ENCODE assay signal across 23 mouse cellular contexts in the genomic region with DNA sequence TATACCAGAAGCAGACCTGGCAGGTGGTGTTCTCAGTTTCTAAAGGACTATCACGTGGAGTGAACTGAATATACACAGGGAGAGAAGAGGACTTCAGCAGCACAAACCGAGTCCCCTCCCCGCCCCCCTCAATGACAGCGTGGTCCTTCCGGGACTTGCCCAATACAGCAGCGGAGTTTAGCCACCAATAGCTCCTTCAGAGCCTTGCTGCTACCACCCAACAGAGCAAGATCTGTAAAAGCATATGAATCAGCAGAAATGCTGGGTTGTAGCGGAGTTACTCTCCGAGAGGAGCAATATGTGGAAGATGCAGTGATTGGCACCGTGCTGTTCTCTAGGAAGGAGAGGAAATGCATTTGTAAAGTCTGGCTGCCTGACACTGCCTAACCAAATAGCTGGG.
DNase-seq lines count a peak whose midpoint lies in the region; ATAC-seq and TF ChIP-seq lines count a peak whose summit lies in the region.
"Had no signal": no experiment of that assay in that cellular context is flagged by ENCODE, and none has a peak within 500 bp of the region (broad histone marks: within the 10 kb centered on the region; RNA-seq: fewer than 3 reads in every experiment).

No protein-coding gene starts in this region.

- 0 out of 2 replicates have a peak overlapping the region, but pooled peaks have one; percentile 11 for H3K27ac ChIP-seq in intestine, embryonic 16.5 days (ENCODE audit: low read length)
- H3K27ac ChIP-seq in intestine, postnatal 0 days (ENCODE audit: low read depth, low read length) = no peak overlapping the region
- H3K27ac ChIP-seq in lung, embryonic 15.5 days = peak overlapping the region; percentile 86
- H3K27ac ChIP-seq: embryonic facial prominence, embryonic 10.5 days; heart, adult 2 months; hindbrain, embryonic 10.5 days; hindbrain, postnatal 0 days; left cerebral cortex, adult 2 months; neural tube, embryonic 15.5 days had no signal

- DNase-seq in adrenal gland, adult (ENCODE audit: inconsistent age in 2 of 2, low spot score in 1 of 2) = peak; percentile 27 to 41
- no peak for DNase-seq in adrenal gland, adult 8-10 months
- DNase-seq in lung, adult 18-20 months = no peak
- no peak for DNase-seq in cerebellum, postnatal 25 days
- DNase-seq: cerebellum, adult 8-10 months; gastrocnemius, postnatal 10 days; heart, adult 2 months; kidney, postnatal 36 days; layer of hippocampus, adult 9-11 months; left cerebral cortex, postnatal 4 days; liver; spleen, adult 18-20 months; thymus, postnatal 14 days had no signal

- no peak overlapping the region for H3K9ac ChIP-seq in intestine, embryonic 16.5 days (ENCODE audit: low read depth, low read length)
- no peak overlapping the region for H3K9ac ChIP-seq in intestine, postnatal 0 days (ENCODE audit: low read depth, low read length)
- no peak overlapping the region for H3K9ac ChIP-seq in lung, embryonic 15.5 days
- H3K9ac ChIP-seq: neural tube, embryonic 15.5 days had no signal

- H3K9me3 ChIP-seq in intestine, embryonic 16.5 days (ENCODE audit: control insufficient read depth, low read length) = no peaks in the 10 kb centered on the region
- H3K9me3 ChIP-seq in intestine, postnatal 0 days (ENCODE audit: control insufficient read depth) = no peaks in the 10 kb centered on the region
- H3K9me3 ChIP-seq in lung, embryonic 15.5 days = no peaks in the 10 kb centered on the region
- H3K9me3 ChIP-seq: embryonic facial prominence, embryonic 10.5 days; hindbrain, embryonic 10.5 days; neural tube, embryonic 15.5 days had no signal

- no peaks in the 10 kb centered on the region for H3K27me3 ChIP-seq in intestine, embryonic 16.5 days (replicated peaks; ENCODE audit: control insufficient read depth, insufficient read depth, low read length)
- H3K27me3 ChIP-seq in intestine, postnatal 0 days (replicated peaks; ENCODE audit: control insufficient read depth, insufficient read depth, low read length) = no peaks in the 10 kb centered on the region
- no peaks in the 10 kb centered on the region for H3K27me3 ChIP-seq in lung, embryonic 15.5 days
- H3K27me3 ChIP-seq: neural tube, embryonic 15.5 days had no signal

- TF ChIP-seq CTCF in intestine, postnatal 0 days (IDR thresholded peaks at IDR 0.05; ENCODE audit: low read depth) = no peak

- peaks cover 24% of the 10 kb centered on the region for H3K4me1 ChIP-seq in intestine, embryonic 16.5 days (ENCODE audit: control insufficient read depth, insufficient read depth, low read length)
- H3K4me1 ChIP-seq in intestine, postnatal 0 days (replicated peaks; ENCODE audit: control insufficient read depth, insufficient read depth, low read length) = no peaks in the 10 kb centered on the region
- H3K4me1 ChIP-seq in lung, embryonic 15.5 days = peaks cover 48% of the 10 kb centered on the region

- 65% methylated on average over 9 of the region's 9 CpGs for WGBS in intestine, embryonic 16.5 days
- 77% methylated on average over 9 of the region's 9 CpGs for WGBS in intestine, postnatal 0 days
- WGBS in lung, embryonic 15.5 days = 44% methylated on average over 9 of the region's 9 CpGs

- no peak for ATAC-seq in intestine, embryonic 16.5 days
- no peak for ATAC-seq in intestine, postnatal 0 days
- no peak for ATAC-seq in lung, embryonic 15.5 days (ENCODE audit: borderline replicate concordance, extremely low read depth, low FRiP score, low TSS enrichment)
- ATAC-seq in megakaryocyte progenitor cell, adult 5-6 weeks (replicated peaks; ENCODE audit: poor library complexity) = peak; percentile 65
- ATAC-seq: hindbrain, postnatal 0 days; midbrain, embryonic 16.5 days had no signal

- no peak overlapping the region for H3K4me2 ChIP-seq in intestine, embryonic 16.5 days (ENCODE audit: low read depth, low read length)
- no peak overlapping the region for H3K4me2 ChIP-seq in intestine, postnatal 0 days (replicated peaks; ENCODE audit: low read depth)
- H3K4me2 ChIP-seq in lung, embryonic 15.5 days = no peak overlapping the region
- H3K4me2 ChIP-seq: neural tube, embryonic 15.5 days had no signal

- H3K36me3 ChIP-seq in intestine, embryonic 16.5 days (ENCODE audit: control insufficient read depth, insufficient read depth, low read length) = no peaks in the 10 kb centered on the region
- no peaks in the 10 kb centered on the region for H3K36me3 ChIP-seq in intestine, postnatal 0 days (ENCODE audit: control insufficient read depth, insufficient read depth)
- H3K36me3 ChIP-seq in lung, embryonic 15.5 days = no peaks in the 10 kb centered on the region
- H3K36me3 ChIP-seq: embryonic facial prominence, embryonic 10.5 days; hindbrain, embryonic 10.5 days; neural tube, embryonic 15.5 days had no signal

- no peak overlapping the region for H3K4me3 ChIP-seq in intestine, embryonic 16.5 days (ENCODE audit: low read length)
- no peak overlapping the region for H3K4me3 ChIP-seq in intestine, postnatal 0 days (ENCODE audit: low read depth, low read length)
- no peak overlapping the region for H3K4me3 ChIP-seq in lung, embryonic 15.5 days
- H3K4me3 ChIP-seq: embryonic facial prominence, embryonic 10.5 days; heart, adult 2 months; hindbrain, embryonic 10.5 days; left cerebral cortex, adult 2 months; neural tube, embryonic 15.5 days had no signal

Comparison
In these comparisons a context has a peak if more than half of its experiments do, and no peak if none do; other contexts are left out.
1. DNase-seq: peak in adrenal gland, adult (2 of 2); none in adrenal gland, adult 8-10 months (single experiment), lung, adult 18-20 months (0 of 2) and cerebellum, postnatal 25 days (0 of 2).